Mouse (Mus musculus): Measurements from ENCODE around the gene Map7. TPM values are rescaled to one million over a fixed set of nuclear protein-coding genes. Genes with fewer than 3 reads are reported as not detected.
A peak's percentile ranks its signal among the peaks of the same experiment; 100 is the strongest.

Map7 gene
- 10 to 100 TPM; 42.3 to 49.4 TPM for total RNA-seq (2021)
- long read RNA-seq, full-length matches to known transcripts, result 11 of 19 reads
- long read RNA-seq, partial matches to known transcripts, result 2 of 19 reads
- long read RNA-seq, other reads (novel, unspliced or antisense), result 6 of 19 reads

- DNase-seq (ENCODE audit: low spot score in 2 of 2), result peak; percentile 15 to 38
Measured at GRCm38 (mm10) chr10:20148130-20148772, at the start of gene Map7. TSS of gene Map7 (plus strand) at chr10:20148471.

GRCm38 (mm10) chr10:20101456-20101855, 46.8 kb upstream of the Map7 start:
- DNase-seq (ENCODE audit: low spot score in 2 of 2), result no peak

- no peak for DNase-seq (ENCODE audit: low spot score in 2 of 2)
Measured at GRCm38 (mm10) chr10:20104271-20104931, 43.9 kb upstream of the Map7 start.

GRCm38 (mm10) chr10:20105575-20105974, 42.7 kb upstream of the Map7 start:
- no peak for DNase-seq (ENCODE audit: low spot score in 2 of 2)

GRCm38 (mm10) chr10:20107031-20107430, 41.2 kb upstream of the Map7 start:
- no peak for DNase-seq (ENCODE audit: low spot score in 2 of 2)

- no peak for DNase-seq (ENCODE audit: low spot score in 2 of 2)
Measured at GRCm38 (mm10) chr10:20111508-20111907, 36.8 kb upstream of the Map7 start.

GRCm38 (mm10) chr10:20112026-20112973, 36.0 kb upstream of the Map7 start:
- no peak for DNase-seq (ENCODE audit: low spot score in 2 of 2)

- no peak for DNase-seq (ENCODE audit: low spot score in 2 of 2)
Measured at GRCm38 (mm10) chr10:20119504-20120425, 28.5 kb upstream of the Map7 start.

GRCm38 (mm10) chr10:20121981-20122380, 26.3 kb upstream of the Map7 start:
- DNase-seq (ENCODE audit: low spot score in 2 of 2), result no peak

- no peak for DNase-seq (ENCODE audit: low spot score in 2 of 2)
Measured at GRCm38 (mm10) chr10:20123401-20123800, 24.9 kb upstream of the Map7 start.

GRCm38 (mm10) chr10:20124576-20124975, 23.7 kb upstream of the Map7 start:
- no peak for DNase-seq (ENCODE audit: low spot score in 2 of 2)

GRCm38 (mm10) chr10:20125226-20125625, 23.0 kb upstream of the Map7 start:
- DNase-seq (ENCODE audit: low spot score in 2 of 2), result peak; percentile 62 to 74

GRCm38 (mm10) chr10:20132933-20133652, 15.2 kb upstream of the Map7 start:
- DNase-seq (ENCODE audit: low spot score in 2 of 2), result no peak

GRCm38 (mm10) chr10:20135350-20136058, 12.8 kb upstream of the Map7 start:
- no peak for DNase-seq (ENCODE audit: low spot score in 2 of 2)

GRCm38 (mm10) chr10:20136505-20136904, 11.8 kb upstream of the Map7 start:
- DNase-seq (ENCODE audit: low spot score in 2 of 2), result no peak

- no peak for DNase-seq (ENCODE audit: low spot score in 2 of 2)
Measured at GRCm38 (mm10) chr10:20141376-20141775, 6.9 kb upstream of the Map7 start.

GRCm38 (mm10) chr10:20148773-20149120, 476 bp downstream of the Map7 start:
- peak; percentile 55 to 60 for DNase-seq (ENCODE audit: low spot score in 2 of 2)

GRCm38 (mm10) chr10:20149121-20149834, 1.0 kb downstream of the Map7 start:
- DNase-seq (ENCODE audit: low spot score in 2 of 2), result peak; percentile 56 to 62
